Mouse (Mus musculus) cortical plate, adult 2 months (tissue): ENCODE results near the gene Naglu.

Experiments
- CTCF ChIP-seq: fragments of 200-500 bp; IDR thresholded peaks from 2 replicates; pipeline ENCODE4 v1.5.1; 2011; ENCODE audit warnings: mild to moderate bottlenecking, control low read depth, low read length; ENCODE audit not compliant: insufficient read depth; ENCODE audit errors: extremely low read depth
- POLR2A ChIP-seq: fragments of 200-500 bp; IDR thresholded peaks from 2 replicates; pipeline ENCODE4 v1.6.1; 2011; ENCODE audit warnings: mild to moderate bottlenecking, low read length, control low read depth; ENCODE audit not compliant: insufficient read depth; ENCODE audit errors: extremely low read depth

GRCm38 (mm10) chr11:101071810-101072428 lies 2.1 kb downstream of the Naglu start:
- TF ChIP-seq CTCF: no peak
- no peak for TF ChIP-seq POLR2A
